Mouse (Mus musculus) embryonic fibroblast, embryonic 13.5 days (primary cell): ENCODE measurements around the gene 1110008L16Rik.

Experiments used
- CTCF ChIP-seq: IDR thresholded peaks from 2 replicates; pipeline ENCODE4 v1.5.1; 2011; ENCODE audit warnings: mild to moderate bottlenecking, control low read depth, low read length, moderate library complexity, borderline replicate concordance; ENCODE audit not compliant: insufficient read depth
- POLR2A ChIP-seq: IDR thresholded peaks from 2 replicates; pipeline ENCODE4 v1.6.1; 2011; ENCODE audit warnings: low read depth, mild to moderate bottlenecking, control low read depth, low read length, moderate library complexity

GRCm38 (mm10) chr12:55396536-55396935, 97.2 kb downstream of the 1110008L16Rik start:
- TF ChIP-seq CTCF (no peak), POLR2A (no peak)
